In genomic region chr7:66127951-66128645, GRCm38 (mm10) we compare ENCODE assay signal across 16 mouse cellular contexts. TPM values are rescaled to one million over a fixed set of nuclear protein-coding genes. Genes with fewer than 3 reads are reported as not detected.
DNase-seq lines count a peak whose midpoint lies in the region; ATAC-seq and TF ChIP-seq lines count a peak whose summit lies in the region.
"Had no signal": no experiment of that assay in that cellular context is flagged by ENCODE, and none has a peak within 500 bp of the region (broad histone marks: within the 10 kb centered on the region; RNA-seq: fewer than 3 reads in every experiment).

No protein-coding gene starts in this region.

- H3K36me3 ChIP-seq in heart, postnatal 0 days (replicated peaks; ENCODE audit: control insufficient read depth, insufficient read depth, low read length), result peaks cover 28% of the 10 kb centered on the region
- peaks cover 16% of the 10 kb centered on the region for H3K36me3 ChIP-seq in heart, embryonic 11.5 days (ENCODE audit: control insufficient read depth, insufficient read depth, low read length)
- H3K36me3 ChIP-seq in embryonic facial prominence, embryonic 14.5 days (ENCODE audit: control insufficient read depth, insufficient read depth, low read length), result peaks cover 38% of the 10 kb centered on the region
- H3K36me3 ChIP-seq in hindbrain, embryonic 12.5 days, result peaks cover 25% of the 10 kb centered on the region
- H3K36me3 ChIP-seq in midbrain, embryonic 16.5 days (ENCODE audit: control insufficient read depth, insufficient read depth, low read length), result peaks cover 10% of the 10 kb centered on the region

- H3K27ac ChIP-seq in heart, postnatal 0 days (ENCODE audit: low read depth), result 0 out of 2 replicates have a peak overlapping the region, but pooled peaks have one; percentile 0
- no peak overlapping the region for H3K27ac ChIP-seq in heart, embryonic 11.5 days (ENCODE audit: low read depth, low read length)
- H3K27ac ChIP-seq in embryonic facial prominence, embryonic 14.5 days (replicated peaks; ENCODE audit: low read depth, low read length), result no peak overlapping the region
- no peak overlapping the region for H3K27ac ChIP-seq in hindbrain, embryonic 12.5 days
- peak overlapping the region; percentile 41; the same call in 1 of the 2 replicates for H3K27ac ChIP-seq in midbrain, embryonic 16.5 days (ENCODE audit: low read length)
- H3K27ac ChIP-seq: embryonic facial prominence, embryonic 13.5 days; heart, adult 2 months; kidney, embryonic 15.5 days had no signal

- DNase-seq in heart, postnatal 0 days (ENCODE audit: low spot score), result no peak
- no peak for DNase-seq in embryonic facial prominence, embryonic 14.5 days (ENCODE audit: low spot score)
- DNase-seq in retina, embryonic 14.5 days (ENCODE audit: low spot score), result no peak
- no peak for DNase-seq in gastrocnemius, postnatal 10 days
- DNase-seq: cerebellum, adult 18-20 months; layer of hippocampus, adult 9-11 months; left cerebral cortex, postnatal 4 days; lung, adult 2 months had no signal

- no peak overlapping the region for H3K4me2 ChIP-seq in heart, postnatal 0 days (ENCODE audit: low read depth, low read length)
- H3K4me2 ChIP-seq in heart, embryonic 11.5 days, result no peak overlapping the region
- H3K4me2 ChIP-seq in embryonic facial prominence, embryonic 14.5 days (ENCODE audit: low read depth, low read length), result no peak overlapping the region
- H3K4me2 ChIP-seq in hindbrain, embryonic 12.5 days (replicated peaks), result no peak overlapping the region
- no peak overlapping the region for H3K4me2 ChIP-seq in midbrain, embryonic 16.5 days (ENCODE audit: low read length)
- H3K4me2 ChIP-seq: embryonic facial prominence, embryonic 13.5 days; kidney, embryonic 15.5 days had no signal

- H3K9ac ChIP-seq in heart, postnatal 0 days (replicated peaks; ENCODE audit: low read depth, low read length), result no peak overlapping the region
- no peak overlapping the region for H3K9ac ChIP-seq in heart, embryonic 11.5 days (ENCODE audit: low read depth, low read length)
- H3K9ac ChIP-seq in embryonic facial prominence, embryonic 14.5 days (ENCODE audit: low read depth, low read length), result 0 out of 2 replicates have a peak overlapping the region, but pooled peaks have one; percentile 8
- no peak overlapping the region for H3K9ac ChIP-seq in hindbrain, embryonic 12.5 days
- H3K9ac ChIP-seq in midbrain, embryonic 16.5 days (ENCODE audit: low read depth, low read length), result no peak overlapping the region
- H3K9ac ChIP-seq: embryonic facial prominence, embryonic 13.5 days; kidney, embryonic 15.5 days had no signal

- no peak for TF ChIP-seq EP300 in heart, postnatal 0 days (IDR thresholded peaks at IDR 0.05; ENCODE audit: low read depth)

- peak; percentile 14; the same call in 1 of the 2 replicates for ATAC-seq in heart, postnatal 0 days (ENCODE audit: insufficient read depth, low read depth)
- ATAC-seq in heart, embryonic 11.5 days (replicated peaks; ENCODE audit: insufficient number of reproducible peaks, low FRiP score, low TSS enrichment), result no peak
- ATAC-seq in embryonic facial prominence, embryonic 14.5 days (ENCODE audit: low read depth), result no peak
- ATAC-seq in hindbrain, embryonic 12.5 days (ENCODE audit: low FRiP score), result peak; percentile 48; the same call in 1 of the 2 replicates
- ATAC-seq in midbrain, embryonic 16.5 days, result peak; percentile 43
- no peak for ATAC-seq in activated CD4-positive, CD25-positive, alpha-beta regulatory T cell, adult 4 months

- H3K4me3 ChIP-seq in heart, postnatal 0 days (ENCODE audit: low read depth, low read length), result no peak overlapping the region
- no peak overlapping the region for H3K4me3 ChIP-seq in heart, embryonic 11.5 days (ENCODE audit: low read depth, low read length)
- no peak overlapping the region for H3K4me3 ChIP-seq in embryonic facial prominence, embryonic 14.5 days (ENCODE audit: low read depth, low read length)
- no peak overlapping the region for H3K4me3 ChIP-seq in hindbrain, embryonic 12.5 days
- no peak overlapping the region for H3K4me3 ChIP-seq in midbrain, embryonic 16.5 days (ENCODE audit: low read depth, low read length)
- H3K4me3 ChIP-seq: embryonic facial prominence, embryonic 13.5 days; heart, adult 2 months; kidney, embryonic 15.5 days; megakaryocyte, embryonic 14.5 days had no signal

- peaks cover 14% of the 10 kb centered on the region for H3K4me1 ChIP-seq in heart, postnatal 0 days (ENCODE audit: control insufficient read depth, insufficient read depth)
- H3K4me1 ChIP-seq in heart, embryonic 11.5 days (ENCODE audit: control insufficient read depth, insufficient read depth, low read length), result peaks cover 22% of the 10 kb centered on the region
- H3K4me1 ChIP-seq in embryonic facial prominence, embryonic 14.5 days (ENCODE audit: control insufficient read depth, insufficient read depth, low read length), result peaks cover 19% of the 10 kb centered on the region
- H3K4me1 ChIP-seq in hindbrain, embryonic 12.5 days, result peaks cover 17% of the 10 kb centered on the region; the same call in 1 of the 2 replicates
- peaks cover 16% of the 10 kb centered on the region for H3K4me1 ChIP-seq in midbrain, embryonic 16.5 days (ENCODE audit: control insufficient read depth, insufficient read depth, low read length)

- H3K9me3 ChIP-seq in heart, postnatal 0 days (replicated peaks; ENCODE audit: control insufficient read depth, low read length), result no peaks in the 10 kb centered on the region
- no peaks in the 10 kb centered on the region for H3K9me3 ChIP-seq in heart, embryonic 11.5 days (replicated peaks; ENCODE audit: control insufficient read depth, low read length)
- no peaks in the 10 kb centered on the region for H3K9me3 ChIP-seq in embryonic facial prominence, embryonic 14.5 days (ENCODE audit: control insufficient read depth, low read length)
- H3K9me3 ChIP-seq in hindbrain, embryonic 12.5 days (replicated peaks), result 0 out of 2 replicates have a peak, but pooled peaks cover 3% of the 10 kb centered on the region
- no peaks in the 10 kb centered on the region for H3K9me3 ChIP-seq in midbrain, embryonic 16.5 days (replicated peaks; ENCODE audit: control insufficient read depth, low read length, poor library complexity, severe bottlenecking)
- H3K9me3 ChIP-seq: embryonic facial prominence, embryonic 13.5 days; kidney, embryonic 15.5 days had no signal

- WGBS in heart, postnatal 0 days, result 81% methylated on average over 4 of the region's 4 CpGs
- WGBS in heart, embryonic 11.5 days (ENCODE audit: insufficient replicate concordance), result 77% methylated on average over 4 of the region's 4 CpGs
- 61% methylated on average over 4 of the region's 4 CpGs for WGBS in embryonic facial prominence, embryonic 14.5 days
- WGBS in hindbrain, embryonic 12.5 days, result 33% methylated on average over 4 of the region's 4 CpGs
- 26% methylated on average over 4 of the region's 4 CpGs for WGBS in midbrain, embryonic 16.5 days

- H3K27me3 ChIP-seq in heart, postnatal 0 days (ENCODE audit: control insufficient read depth, insufficient read depth, low read length), result no peaks in the 10 kb centered on the region
- no peaks in the 10 kb centered on the region for H3K27me3 ChIP-seq in heart, embryonic 11.5 days (ENCODE audit: control insufficient read depth, insufficient read depth, low read length)
- H3K27me3 ChIP-seq in embryonic facial prominence, embryonic 14.5 days (replicated peaks; ENCODE audit: control insufficient read depth, insufficient read depth, low read length), result no peaks in the 10 kb centered on the region
- no peaks in the 10 kb centered on the region for H3K27me3 ChIP-seq in hindbrain, embryonic 12.5 days
- H3K27me3 ChIP-seq in midbrain, embryonic 16.5 days (ENCODE audit: control insufficient read depth, insufficient read depth, low read depth, low read length), result no peaks in the 10 kb centered on the region
- H3K27me3 ChIP-seq: embryonic facial prominence, embryonic 13.5 days; kidney, embryonic 15.5 days; megakaryocyte, embryonic 14.5 days had no signal

- peak; percentile 8; the same call in 1 of the 2 replicates for TF ChIP-seq CTCF in heart, postnatal 0 days (IDR thresholded peaks at IDR 0.05; ENCODE audit: low read depth)

RNA-seq across cellular contexts. Expression of gene Chsy1, which starts 18.8 kb away (rescaled TPM):
- 37.8 and 43.4 TPM in 2 replicates for total RNA-seq in heart, postnatal 0 days (2014; rRNA removed; ENCODE audit: low replicate concordance)
- 8.9 and 9.6 TPM in 2 replicates for polyA plus RNA-seq in heart, postnatal 0 days (2015; fragmentation: Nextera tagmentation; extraction: Ambion mirVana)
- 24.1 and 29.0 TPM in 2 replicates for polyA plus RNA-seq in heart, embryonic 11.5 days (2014; fragmentation: Nextera tagmentation; extraction: Ambion mirVana)
- 34.4 and 36.6 TPM in 2 replicates for polyA plus RNA-seq in embryonic facial prominence, embryonic 14.5 days (2014; fragmentation: Nextera tagmentation; extraction: Ambion mirVana)
- 15.6 and 16.1 TPM in 2 replicates for polyA plus RNA-seq in hindbrain, embryonic 12.5 days (2016; fragmentation: Nextera tagmentation; extraction: Ambion mirVana)
- 8.8 and 9.9 TPM in 2 replicates for polyA plus RNA-seq in midbrain, embryonic 16.5 days (2015; fragmentation: Nextera tagmentation; extraction: Ambion mirVana)
- 10 to 100 TPM; 12.3 to 13.3 TPM for polyA plus RNA-seq in activated CD4-positive, CD25-positive, alpha-beta regulatory T cell, adult 4 months (2017; shearing (Covaris generic))
- total RNA-seq in gastrocnemius, postnatal 10 days (2021), result 10 to 100 TPM; 12.1 to 19.0 TPM

RNA-seq across cellular contexts. Expression of gene Selenos, which starts 48.6 kb away (rescaled TPM):
- total RNA-seq in heart, postnatal 0 days (2014; rRNA removed; ENCODE audit: low replicate concordance), result 30.7 and 41.3 TPM in 2 replicates
- 66.3 and 70.5 TPM in 2 replicates for polyA plus RNA-seq in heart, postnatal 0 days (2015; fragmentation: Nextera tagmentation; extraction: Ambion mirVana)
- polyA plus RNA-seq in heart, embryonic 11.5 days (2014; fragmentation: Nextera tagmentation; extraction: Ambion mirVana), result 76.4 and 85.5 TPM in 2 replicates
- 137 and 140 TPM in 2 replicates for polyA plus RNA-seq in embryonic facial prominence, embryonic 14.5 days (2014; fragmentation: Nextera tagmentation; extraction: Ambion mirVana)
- 82.2 and 83.7 TPM in 2 replicates for polyA plus RNA-seq in hindbrain, embryonic 12.5 days (2016; fragmentation: Nextera tagmentation; extraction: Ambion mirVana)
- polyA plus RNA-seq in midbrain, embryonic 16.5 days (2015; fragmentation: Nextera tagmentation; extraction: Ambion mirVana), result 87.3 and 89.6 TPM in 2 replicates
- polyA plus RNA-seq in activated CD4-positive, CD25-positive, alpha-beta regulatory T cell, adult 4 months (2017; shearing (Covaris generic)), result 100 to 1,000 TPM; 188 to 201 TPM
- 10 to 100 TPM; 31.4 to 31.7 TPM for total RNA-seq in gastrocnemius, postnatal 10 days (2021)

Comparison
In these comparisons a context has a peak if more than half of its experiments do, and no peak if none do; other contexts are left out.
1. ATAC-seq: peak in heart, postnatal 0 days (single experiment), hindbrain, embryonic 12.5 days (single experiment) and midbrain, embryonic 16.5 days (single experiment); none in heart, embryonic 11.5 days (single experiment), embryonic facial prominence, embryonic 14.5 days (single experiment) and activated CD4-positive, CD25-positive, alpha-beta regulatory T cell, adult 4 months (single experiment).
2. H3K27ac ChIP-seq: peak in heart, postnatal 0 days (single experiment) and midbrain, embryonic 16.5 days (single experiment); none in heart, embryonic 11.5 days (single experiment), embryonic facial prominence, embryonic 14.5 days (single experiment) and hindbrain, embryonic 12.5 days (single experiment).